Mouse (Mus musculus) gastrocnemius, postnatal 25 days (tissue): ENCODE results near the gene Ift140. TPM values are rescaled to one million over a fixed set of nuclear protein-coding genes. Genes with fewer than 3 reads are reported as not detected.

Experiments used
- DNase-seq: peaks from one replicate; pipeline ENCODE4 v3.0.0; 2022
- total RNA-seq, 2 experiments: library from RNA; stranded (reverse); gene quantifications; 1 replicate in 1 of 2; 2 replicates in 1 of 2; pipeline ENCODE4 v1.2.3; 2021

Gene Ift140
- total RNA-seq, 2 experiments from 2014 or later = 2.7 to 4.6 TPM

DNA sequence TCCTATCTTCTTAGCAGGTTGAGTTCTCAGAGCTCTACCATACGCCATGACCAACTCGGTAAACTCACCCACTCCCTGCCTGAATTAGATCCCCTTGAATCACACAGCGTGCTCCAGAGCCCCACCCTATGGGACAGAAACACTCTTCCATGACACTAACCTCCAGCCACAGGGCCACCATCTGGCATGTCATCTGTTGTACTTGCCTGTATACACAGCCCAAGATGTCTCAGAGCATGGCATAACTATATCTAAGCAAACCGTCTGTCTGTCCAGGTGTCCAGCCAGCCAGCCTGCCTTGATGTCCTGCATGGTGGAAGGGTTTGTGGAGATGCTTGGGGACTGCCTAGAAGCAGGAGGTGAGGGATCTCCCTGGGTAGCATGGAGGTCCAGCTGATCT, 61.0 kb downstream of the Ift140 start:
- DNase-seq = no peak

DNA sequence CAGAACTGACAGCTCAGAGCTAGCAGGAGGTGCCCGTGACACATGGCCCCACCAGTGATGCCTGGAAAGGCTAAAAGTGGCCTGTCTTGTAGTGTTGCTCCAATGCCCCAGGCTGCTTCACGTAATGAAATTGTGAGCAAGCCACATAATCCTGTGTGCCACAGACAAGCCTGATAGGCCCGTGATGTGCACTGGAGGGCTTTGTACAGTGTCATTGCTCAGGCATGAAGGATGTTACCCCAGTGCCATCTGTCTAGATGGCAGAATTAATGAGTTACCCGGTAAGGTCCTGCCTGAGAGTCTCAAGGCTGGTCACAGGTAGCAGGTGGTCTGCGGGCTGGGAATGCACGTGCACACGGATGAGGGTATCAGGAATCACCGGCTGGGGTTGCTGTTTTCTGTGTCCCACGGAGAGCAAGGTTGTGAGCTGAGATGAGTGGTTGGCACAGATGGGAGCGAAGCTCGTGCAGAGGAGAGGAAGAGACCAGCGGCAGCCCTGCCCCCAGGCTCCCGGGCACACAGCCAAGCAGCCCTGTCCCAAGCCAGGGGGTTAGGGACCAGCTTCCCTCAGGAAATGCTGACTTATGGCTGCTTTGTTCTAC, 62.0 kb downstream of the Ift140 start:
- DNase-seq = peak; percentile 68

GRCm38 (mm10) chr17:25080210-25080609, 64.3 kb downstream of the Ift140 start:
- DNase-seq = no peak

GRCm38 (mm10) chr17:25080960-25081381, 65.1 kb downstream of the Ift140 start:
- DNase-seq = peak; percentile 65

GRCm38 (mm10) chr17:25082081-25082847, 66.4 kb downstream of the Ift140 start:
- DNase-seq = no peak

DNA sequence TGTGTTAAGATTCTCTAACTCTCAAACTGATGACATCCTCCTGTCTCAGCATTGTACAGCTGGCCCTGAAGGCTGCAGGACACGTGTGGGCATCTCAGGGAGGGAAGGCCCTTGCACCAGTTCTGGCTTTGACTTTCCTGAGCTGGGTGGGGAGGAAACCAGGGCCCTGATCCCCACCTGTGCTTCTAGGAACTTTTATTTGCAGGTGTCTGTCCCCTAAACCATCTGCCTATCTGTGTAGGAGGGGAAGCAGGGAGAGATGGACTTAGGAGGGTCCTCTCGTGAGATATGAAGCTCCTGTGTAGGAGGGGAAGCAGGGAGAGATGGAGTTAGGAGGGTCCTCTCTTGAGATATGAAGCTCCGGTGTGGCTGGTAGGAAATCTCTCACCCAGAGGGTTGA, 67.0 kb downstream of the Ift140 start:
- no peak for DNase-seq

DNA sequence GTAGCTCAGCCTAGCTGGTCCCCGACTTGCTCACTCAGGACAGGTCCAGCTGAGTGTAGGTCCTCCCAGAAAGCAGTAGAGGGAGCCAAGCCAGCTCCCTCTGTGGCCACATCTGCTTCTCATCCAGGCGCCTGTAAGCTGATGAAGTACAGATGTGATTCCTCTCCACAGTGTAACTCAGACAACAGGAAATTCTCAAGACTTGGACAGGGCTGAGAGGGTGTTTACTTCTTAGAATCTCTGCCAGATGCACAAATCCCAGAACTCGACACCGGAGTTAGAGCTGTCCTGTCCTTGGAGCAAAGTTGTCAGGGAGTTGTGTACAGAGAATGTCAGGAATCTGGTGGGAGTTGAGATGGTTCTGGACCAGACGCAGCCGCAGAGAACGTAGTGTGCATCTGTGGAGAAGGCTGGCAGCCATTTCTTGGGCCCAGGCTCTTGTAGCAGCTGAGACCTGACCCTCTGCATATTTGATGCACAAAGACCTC, 67.6 kb downstream of the Ift140 start, which contains the start of gene Tmem204:
Gene Tmem204, minus strand, starts transcription at position 148 of the 488 bp plus-strand sequence.
- peak; percentile 85 for DNase-seq

GRCm38 (mm10) chr17:25084835-25085385, 69.0 kb downstream of the Ift140 start:
- peak; percentile 78 for DNase-seq

DNA sequence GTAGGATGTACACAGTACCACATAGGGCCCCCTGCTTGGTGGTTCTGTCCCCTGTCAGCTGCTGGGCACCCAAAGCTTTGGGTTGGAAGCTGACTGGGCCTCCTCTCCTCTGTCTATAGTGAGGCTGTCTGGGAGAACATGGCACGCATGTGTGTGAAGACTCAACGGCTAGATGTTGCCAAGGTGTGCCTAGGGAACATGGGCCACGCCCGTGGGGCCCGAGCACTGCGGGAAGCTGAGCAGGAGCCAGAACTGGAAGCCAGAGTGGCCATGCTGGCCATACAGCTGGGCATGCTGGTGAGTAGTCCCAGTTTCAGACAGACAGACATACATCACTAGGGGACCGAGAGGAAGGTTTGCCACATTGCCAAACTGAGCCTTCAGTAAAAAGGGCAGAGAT, 70.8 kb downstream of the Ift140 start:
- DNase-seq = no peak

- no peak for DNase-seq
These were observed 73.3 kb downstream of the Ift140 start for GRCm38 (mm10) chr17:25089158-25089557.

GRCm38 (mm10) chr17:25090450-25090849, 74.6 kb downstream of the Ift140 start:
- no peak for DNase-seq

DNA sequence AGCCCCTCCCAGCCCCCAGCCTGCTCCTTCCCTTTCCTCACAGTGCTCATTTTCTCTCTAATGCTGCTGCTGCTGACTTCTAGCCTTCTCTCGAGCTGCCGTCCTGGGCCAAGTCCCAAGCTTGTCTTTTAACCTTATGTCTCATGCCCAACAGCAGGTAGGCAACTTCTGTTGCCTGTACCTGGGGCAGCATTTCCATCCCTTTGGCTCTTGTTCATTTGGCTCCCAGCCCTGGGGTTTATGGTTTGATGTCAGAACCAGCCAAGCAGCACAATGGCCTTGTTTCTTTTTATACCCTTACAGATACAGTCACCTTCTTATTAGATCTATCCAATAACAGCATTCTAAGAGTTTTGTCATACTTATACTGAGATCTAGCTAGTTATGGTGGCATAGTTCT, 80.3 kb downstream of the Ift140 start:
- no peak for DNase-seq

- no peak for DNase-seq
These were observed 84.2 kb downstream of the Ift140 start for GRCm38 (mm10) chr17:25100052-25100451.

- DNase-seq = no peak
These were observed 85.5 kb downstream of the Ift140 start for GRCm38 (mm10) chr17:25101338-25101737.

DNA sequence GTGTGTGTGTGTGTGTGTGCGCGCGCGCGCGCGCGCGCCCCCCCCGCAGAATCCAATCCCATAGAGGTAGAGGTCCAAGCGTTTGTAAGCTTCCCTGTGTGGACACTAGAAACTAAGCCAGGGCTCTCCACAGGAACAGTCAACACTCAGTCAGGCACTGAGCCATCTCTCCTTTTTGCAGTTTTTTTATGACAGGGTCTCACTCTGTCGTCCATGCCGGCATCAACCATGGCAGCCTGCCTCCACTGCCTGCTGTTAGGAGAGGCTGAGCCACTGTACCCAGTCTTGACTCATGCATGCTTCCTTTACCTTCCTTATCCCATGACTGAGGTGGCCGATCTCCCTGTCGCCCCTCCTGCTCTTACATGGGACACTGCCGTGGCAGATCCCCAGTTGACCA, 91.9 kb downstream of the Ift140 start:
- DNase-seq = no peak

DNA sequence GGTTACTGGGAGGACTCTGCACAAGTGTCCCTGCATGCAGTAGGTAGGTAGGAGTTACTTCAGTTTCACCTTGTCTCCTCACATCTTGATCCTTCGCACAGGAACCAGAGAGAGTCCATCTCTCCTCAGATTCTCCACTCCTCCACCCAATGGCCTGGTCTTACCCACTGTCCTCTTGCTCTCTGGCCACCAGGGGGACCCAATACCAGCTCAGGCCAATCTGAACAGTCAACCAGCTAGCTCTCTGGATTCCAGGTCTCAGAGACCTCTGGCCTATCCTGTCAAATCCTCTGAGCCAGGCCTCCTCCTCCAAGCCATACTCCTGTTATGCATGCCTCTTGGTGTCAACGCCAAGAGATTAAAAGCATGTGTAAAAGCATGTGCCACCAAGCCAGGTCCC, 93.7 kb downstream of the Ift140 start:
- no peak for DNase-seq

DNA sequence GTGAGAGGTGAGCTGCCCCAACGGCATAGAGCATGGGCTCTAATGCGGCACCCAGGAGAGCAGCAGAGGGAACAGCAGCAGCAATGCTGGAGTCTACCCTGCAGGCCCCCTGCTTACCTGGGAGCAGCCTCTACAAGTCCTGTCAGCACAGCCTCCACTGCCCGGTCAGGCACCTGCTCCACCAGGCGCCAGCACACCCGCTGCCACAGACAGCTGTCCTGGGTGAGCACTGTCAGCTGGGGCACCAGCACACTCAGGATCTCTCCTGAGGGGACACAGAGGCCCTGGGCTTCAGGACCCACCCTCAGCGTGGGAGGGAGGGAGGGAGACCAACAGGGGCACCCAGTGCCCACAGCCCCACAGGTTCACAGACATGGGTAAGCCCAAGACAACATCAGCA, 94.7 kb downstream of the Ift140 start:
- no peak for DNase-seq

GRCm38 (mm10) chr17:25111220-25111619, 95.3 kb downstream of the Ift140 start:
- no peak for DNase-seq

DNA sequence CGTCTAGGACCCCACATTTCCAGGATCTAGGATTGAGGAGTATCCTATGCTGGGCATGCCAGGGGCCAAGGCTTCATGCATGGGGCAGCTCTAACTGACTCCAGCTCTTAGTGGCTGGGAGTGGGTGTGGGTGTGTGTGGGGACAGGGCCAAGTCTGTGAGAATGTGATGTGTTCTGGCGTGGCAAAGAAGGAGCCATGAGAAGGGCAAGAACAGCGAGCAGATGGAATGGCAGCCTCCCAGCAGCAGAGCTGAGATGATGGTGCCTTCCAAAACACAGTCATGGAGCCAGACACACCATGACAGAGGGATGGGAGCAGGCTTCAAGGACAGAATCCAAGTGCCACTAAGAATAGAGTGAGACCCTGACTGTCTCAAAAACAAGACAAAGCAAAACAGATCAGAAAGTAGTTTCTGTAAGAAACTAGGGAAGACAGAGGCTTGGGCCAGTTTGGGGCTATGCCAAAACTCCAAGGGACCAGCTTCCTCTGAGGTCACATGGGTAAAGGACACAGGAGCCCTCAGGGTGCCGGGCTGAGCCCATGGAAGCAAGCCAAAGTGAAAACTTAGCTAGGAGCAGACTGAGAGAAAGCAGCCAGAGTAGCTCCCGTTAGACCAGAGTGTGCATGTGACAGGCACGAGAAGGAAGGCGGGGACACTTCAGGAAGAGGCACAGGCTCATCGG, 96.0 kb downstream of the Ift140 start:
- DNase-seq = peak; percentile 66

DNA sequence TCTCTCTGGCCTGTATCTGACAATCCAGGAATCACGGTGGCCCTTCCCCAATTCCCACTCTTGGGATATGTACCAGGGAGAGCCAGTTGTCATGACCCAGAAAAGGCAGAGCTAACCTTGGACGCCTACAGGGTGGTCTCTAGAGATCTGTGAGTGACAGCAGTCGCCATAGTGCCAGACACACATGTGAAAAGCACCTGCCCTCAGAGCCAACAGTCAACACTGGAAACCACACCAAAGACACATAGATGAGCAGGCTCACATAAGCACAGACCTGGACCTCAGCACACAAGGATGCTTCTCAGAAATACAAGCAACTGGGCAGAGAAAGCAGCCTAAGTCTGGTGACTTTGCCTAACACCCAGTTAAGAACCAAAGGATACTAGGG, 96.5 kb downstream of the Ift140 start:
- DNase-seq = no peak

DNA sequence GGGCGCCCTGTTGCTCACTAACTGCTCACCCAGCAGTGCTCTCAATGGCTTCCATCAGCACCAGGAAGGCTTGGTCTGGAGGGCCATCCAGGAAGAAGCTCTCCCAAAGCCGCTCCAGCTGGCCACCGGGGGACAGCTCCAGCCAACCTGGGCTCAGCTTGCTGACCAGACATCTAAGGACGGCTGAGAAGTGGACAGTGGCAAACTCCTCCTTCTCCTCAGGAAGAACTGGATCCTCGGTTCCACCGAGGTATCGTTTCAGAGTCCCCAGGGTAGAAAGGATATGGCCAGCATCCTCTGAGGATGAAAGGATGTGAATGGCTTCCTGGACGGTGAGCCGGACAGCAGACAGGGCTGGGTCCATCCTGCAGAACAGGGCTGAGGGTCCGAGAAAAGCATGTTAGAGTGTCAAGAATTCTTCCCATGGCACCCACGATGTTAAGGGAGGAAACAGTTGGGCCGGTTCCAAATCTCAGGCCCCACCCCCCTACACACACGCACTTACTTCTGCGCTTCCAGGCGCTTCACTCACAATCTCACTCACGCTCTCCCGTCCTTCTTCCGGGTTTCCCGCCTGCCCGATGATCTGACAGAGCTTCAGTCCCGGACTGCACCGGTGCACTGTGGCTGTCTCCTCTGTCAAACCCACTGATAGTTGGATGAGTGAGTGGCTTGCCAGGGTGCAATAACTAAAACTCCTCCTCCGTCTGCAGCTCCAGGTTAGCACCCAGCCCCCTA, 99.2 kb downstream of the Ift140 start:
- no peak for DNase-seq
